Mouse (Mus musculus) midbrain, embryonic 12.5 days (tissue): ENCODE results near the gene Repin1. TPM values are rescaled to one million over a fixed set of nuclear protein-coding genes. Genes with fewer than 3 reads are reported as not detected.
A peak's percentile ranks its signal among the peaks of the same experiment; 100 is the strongest.

ENCODE experiments used
- ATAC-seq: fragments of 200-750 bp; cut with Nextera tagmentation; 2 replicates; pipeline ENCODE4 v1.8.0; 2017; ENCODE audit warnings: low read depth, moderate TSS enrichment, moderate library complexity; ENCODE audit not compliant: low FRiP score
- H3K27ac ChIP-seq: fragments of 300-500 bp; sonication (generic); replicated peaks from 2 replicates; pipeline ENCODE4 v1.5.1; 2016; ENCODE audit warnings: mild to moderate bottlenecking
- H3K27me3 ChIP-seq: fragments of 300-500 bp; sonication (generic); 2 replicates; pipeline ENCODE4 v1.6.1; 2016; ENCODE audit warnings: mild to moderate bottlenecking
- H3K36me3 ChIP-seq: fragments of 300-500 bp; sonication (generic); 2 replicates; pipeline ENCODE4 v1.6.1; 2016
- H3K4me1 ChIP-seq: fragments of 300-500 bp; sonication (generic); 2 replicates; pipeline ENCODE4 v1.6.1; 2016
- H3K4me2 ChIP-seq: fragments of 300-500 bp; sonication (generic); replicated peaks from 2 replicates; pipeline ENCODE4 v1.6.1; 2016; ENCODE audit warnings: mild to moderate bottlenecking, moderate library complexity
- H3K4me3 ChIP-seq: fragments of 300-500 bp; sonication (generic); 2 replicates; pipeline ENCODE4 v1.5.1; 2016; ENCODE audit warnings: mild to moderate bottlenecking
- H3K9ac ChIP-seq: fragments of 300-500 bp; sonication (generic); replicated peaks from 2 replicates; pipeline ENCODE4 v1.6.1; 2016; ENCODE audit warnings: mild to moderate bottlenecking, moderate library complexity
- H3K9me3 ChIP-seq: fragments of 300-500 bp; sonication (generic); 2 replicates; pipeline ENCODE4 v1.6.1; 2016; ENCODE audit warnings: mild to moderate bottlenecking
- WGBS: fragments of 180-500 bp; shearing (Covaris S2); methylation state at CpG from one replicate; pipeline ENCODE4 v1.1.7; 2016; 5-methylcytosine and 5-hydroxymethylcytosine counted together
- polyA plus RNA-seq: library from polyadenylated mRNA; unstranded; fragments of >200 nt; fragmentation: Nextera tagmentation; extraction: Ambion mirVana; gene quantifications from 2 replicates; pipeline ENCODE4 v1.2.1, GENCODE M21; 2016

The Repin1 gene
- 50.1 and 54.1 TPM in 2 replicates for polyA plus RNA-seq

GRCm38 (mm10) chr6:48593158-48594042 is at the start of gene Repin1, which contains the start of gene Gm44965:
TSS of gene Repin1 (plus strand) at chr6:48593883.
TSS of gene Gm44965 (plus strand) at chr6:48593941.
- Histone ChIP-seq H3K4me1 (peaks cover 17% of the 10 kb centered on the region), H3K27me3 (no peaks in the 10 kb centered on the region), H3K36me3 (peaks cover 29% of the 10 kb centered on the region), H3K27ac (peak within 1 kb of the TSS; percentile 91), H3K4me2 (peak within 1 kb of the TSS; percentile 82), H3K4me3 (peak within 1 kb of the TSS; percentile 85), H3K9me3 (peaks cover 16% of the 10 kb centered on the region), H3K9ac (peak within 1 kb of the TSS; percentile 88)
- peak; percentile 93 for ATAC-seq
- 3% methylated on average over 44 of the region's 45 CpGs for WGBS

- Histone ChIP-seq H3K27ac (no peak overlapping the region), H3K4me3 (no peak overlapping the region), H3K4me2 (no peak overlapping the region), H3K9ac (no peak overlapping the region), H3K27me3 (no peaks in the 10 kb centered on the region; the same call in 1 of the 2 replicates), H3K36me3 (peaks cover 22% of the 10 kb centered on the region), H3K9me3 (no peaks in the 10 kb centered on the region), H3K4me1 (no peaks in the 10 kb centered on the region)
- no peak for ATAC-seq
- WGBS = 79% methylated on average over 5 of the region's 5 CpGs
These were observed 48.4 kb upstream of the Repin1 start for GRCm38 (mm10) chr6:48545251-48545650.

- no peak overlapping the region for H3K9ac ChIP-seq
- H3K9me3 ChIP-seq = no peaks in the 10 kb centered on the region
- H3K4me1 ChIP-seq = no peaks in the 10 kb centered on the region
- no peaks in the 10 kb centered on the region; the same call in 1 of the 2 replicates for H3K27me3 ChIP-seq
- WGBS = 61% methylated on average over 1 of the region's 1 CpGs
- H3K36me3 ChIP-seq = peaks cover 12% of the 10 kb centered on the region
- H3K4me3 ChIP-seq = no peak overlapping the region
- H3K4me2 ChIP-seq = no peak overlapping the region
- no peak for ATAC-seq
- H3K27ac ChIP-seq = no peak overlapping the region
These were observed 47.4 kb upstream of the Repin1 start for GRCm38 (mm10) chr6:48546271-48546670.

- H3K36me3 ChIP-seq = peaks cover 6% of the 10 kb centered on the region
- ATAC-seq = no peak
- no peaks in the 10 kb centered on the region; the same call in 1 of the 2 replicates for H3K27me3 ChIP-seq
- H3K27ac ChIP-seq = no peak overlapping the region
- H3K9me3 ChIP-seq = no peaks in the 10 kb centered on the region
- H3K4me2 ChIP-seq = no peak overlapping the region
- no peaks in the 10 kb centered on the region for H3K4me1 ChIP-seq
- no peak overlapping the region for H3K4me3 ChIP-seq
- H3K9ac ChIP-seq = no peak overlapping the region
- 74% methylated on average over 4 of the region's 4 CpGs for WGBS
These were observed 46.8 kb upstream of the Repin1 start for GRCm38 (mm10) chr6:48546858-48547257.

GRCm38 (mm10) chr6:48548314-48548713 is 45.4 kb upstream of the Repin1 start:
- Histone ChIP-seq H3K36me3 (no peaks in the 10 kb centered on the region), H3K4me3 (no peak overlapping the region), H3K4me2 (no peak overlapping the region), H3K4me1 (no peaks in the 10 kb centered on the region), H3K9ac (no peak overlapping the region), H3K9me3 (no peaks in the 10 kb centered on the region), H3K27me3 (no peaks in the 10 kb centered on the region; the same call in none of the 2 replicates), H3K27ac (no peak overlapping the region)
- WGBS = 87% methylated on average over 6 of the region's 6 CpGs
- ATAC-seq = no peak

GRCm38 (mm10) chr6:48552918-48553317 is 40.8 kb upstream of the Repin1 start:
- Histone ChIP-seq H3K27me3 (no peaks in the 10 kb centered on the region; the same call in none of the 2 replicates), H3K4me2 (no peak overlapping the region), H3K9me3 (no peaks in the 10 kb centered on the region), H3K4me3 (no peak overlapping the region), H3K36me3 (peaks cover 12% of the 10 kb centered on the region; the same call in 1 of the 2 replicates), H3K9ac (no peak overlapping the region), H3K27ac (no peak overlapping the region), H3K4me1 (peaks cover 18% of the 10 kb centered on the region)
- 66% methylated on average over 4 of the region's 4 CpGs for WGBS
- ATAC-seq = no peak

- Histone ChIP-seq H3K36me3 (peaks cover 18% of the 10 kb centered on the region; the same call in 1 of the 2 replicates), H3K9me3 (no peaks in the 10 kb centered on the region), H3K4me1 (peaks cover 18% of the 10 kb centered on the region), H3K4me2 (peak overlapping the region; percentile 69), H3K4me3 (peak overlapping the region; percentile 45), H3K9ac (peak overlapping the region; percentile 74), H3K27ac (peak overlapping the region; percentile 94), H3K27me3 (no peaks in the 10 kb centered on the region; the same call in 1 of the 2 replicates)
- ATAC-seq = no peak
- 81% methylated on average over 4 of the region's 4 CpGs for WGBS
These were observed 39.9 kb upstream of the Repin1 start for GRCm38 (mm10) chr6:48553819-48554218.

- peak within 1 kb of the TSS; percentile 69 for H3K4me2 ChIP-seq
- peaks cover 18% of the 10 kb centered on the region for H3K4me1 ChIP-seq
- H3K4me3 ChIP-seq = peak within 1 kb of the TSS; percentile 45
- WGBS = under 1% methylated on average over 39 of the region's 39 CpGs
- H3K27me3 ChIP-seq = no peaks in the 10 kb centered on the region; the same call in 1 of the 2 replicates
- H3K9me3 ChIP-seq = no peaks in the 10 kb centered on the region
- peak within 1 kb of the TSS; percentile 74 for H3K9ac ChIP-seq
- H3K27ac ChIP-seq = peak within 1 kb of the TSS; percentile 94
- peak; percentile 92 for ATAC-seq
- peaks cover 24% of the 10 kb centered on the region; the same call in 1 of the 2 replicates for H3K36me3 ChIP-seq
These were observed 39.2 kb upstream of the Repin1 start, which contains the start of gene Lrrc61 for GRCm38 (mm10) chr6:48554280-48555103. TSS of gene Lrrc61 (plus strand) at chr6:48554796.

- peak; percentile 82 for ATAC-seq
- 32% methylated on average over 13 of the region's 14 CpGs for WGBS
These were observed 38.4 kb upstream of the Repin1 start for GRCm38 (mm10) chr6:48555104-48555890.

GRCm38 (mm10) chr6:48555956-48556355 is 37.7 kb upstream of the Repin1 start:
- Histone ChIP-seq H3K9ac (no peak overlapping the region), H3K36me3 (peaks cover 36% of the 10 kb centered on the region; the same call in 1 of the 2 replicates), H3K27ac (no peak overlapping the region), H3K4me1 (peaks cover 18% of the 10 kb centered on the region), H3K4me3 (no peak overlapping the region), H3K9me3 (no peaks in the 10 kb centered on the region), H3K4me2 (peak overlapping the region; percentile 69), H3K27me3 (no peaks in the 10 kb centered on the region; the same call in 1 of the 2 replicates)
- no peak for ATAC-seq
- WGBS = 86% methylated on average over 3 of the region's 3 CpGs

More at GRCm38 (mm10) chr6:48555104-48555890, 38.4 kb upstream of the Repin1 start:
- Histone ChIP-seq H3K27ac (peak overlapping the region; percentile 94), H3K9me3 (no peaks in the 10 kb centered on the region), H3K4me1 (peaks cover 18% of the 10 kb centered on the region), H3K27me3 (no peaks in the 10 kb centered on the region; the same call in 1 of the 2 replicates), H3K4me2 (peak overlapping the region; percentile 69), H3K9ac (peak overlapping the region; percentile 74), H3K4me3 (peak overlapping the region; percentile 45), H3K36me3 (peaks cover 32% of the 10 kb centered on the region; the same call in 1 of the 2 replicates)
